Mouse (Mus musculus) midbrain, embryonic 11.5 days (tissue): ENCODE data around the gene Eml3. TPM values are rescaled to one million over a fixed set of nuclear protein-coding genes. Genes with fewer than 3 reads are reported as not detected.
"Not testable (repeated sequence)": the region's sequence is repeated elsewhere in the genome, so short reads cannot be mapped to it uniquely, and the experiment has no call there.

Experiments used
- ATAC-seq: fragments of 200-750 bp; cut with Nextera tagmentation; 2 replicates; pipeline ENCODE4 v1.8.0; 2017; ENCODE audit warnings: moderate TSS enrichment, moderate library complexity; ENCODE audit not compliant: low FRiP score
- DNase-seq: peaks from one replicate; pipeline ENCODE4 v3.0.0; 2015; ENCODE audit warnings: low spot score; ENCODE audit errors: missing footprints
- H3K27ac ChIP-seq: fragments of 300-500 bp; sonication (generic); 2 replicates; pipeline ENCODE4 v1.5.1; 2014; ENCODE audit warnings: low read depth, low read length
- H3K27me3 ChIP-seq: fragments of 300-500 bp; sonication (generic); 2 replicates; pipeline ENCODE4 v1.6.1; 2014; ENCODE audit warnings: mild to moderate bottlenecking, low read length, moderate library complexity, mixed read lengths; ENCODE audit not compliant: control insufficient read depth, insufficient read depth
- H3K36me3 ChIP-seq: fragments of 300-500 bp; sonication (generic); 2 replicates; pipeline ENCODE4 v1.6.1; 2014; ENCODE audit warnings: mild to moderate bottlenecking, low read length, moderate library complexity, mixed read lengths; ENCODE audit not compliant: control insufficient read depth, insufficient read depth
- H3K4me1 ChIP-seq: fragments of 300-500 bp; sonication (generic); 2 replicates; pipeline ENCODE4 v1.6.1; 2014; ENCODE audit warnings: low read length; ENCODE audit not compliant: control insufficient read depth, insufficient read depth
- H3K4me2 ChIP-seq: fragments of 300-500 bp; sonication (generic); 2 replicates; pipeline ENCODE4 v1.6.1; 2014; ENCODE audit warnings: mild to moderate bottlenecking, moderate library complexity
- H3K4me3 ChIP-seq: fragments of 300-500 bp; sonication (generic); 2 replicates; pipeline ENCODE4 v1.5.1; 2014; ENCODE audit warnings: low read depth, low read length
- H3K9ac ChIP-seq: fragments of 300-500 bp; sonication (generic); 2 replicates; pipeline ENCODE4 v1.6.1; 2014; ENCODE audit warnings: low read length
- H3K9me3 ChIP-seq: fragments of 300-500 bp; sonication (generic); 2 replicates; pipeline ENCODE4 v1.6.1; 2016; ENCODE audit warnings: low read length; ENCODE audit not compliant: control insufficient read depth
- whole genome bisulfite sequencing: fragments of 180-500 bp; shearing (Covaris S2); extraction: QIAGEN DNeasy Blood & Tissue Kit; methylation state at CpG from one replicate; pipeline ENCODE4 v1.1.7; 2014; 5-methylcytosine and 5-hydroxymethylcytosine counted together
- polyA plus RNA-seq: library from polyadenylated mRNA; unstranded; fragments of >200 nt; fragmentation: Nextera tagmentation; extraction: Ambion mirVana; gene quantifications from 2 replicates; pipeline ENCODE4 v1.2.1, GENCODE M21; 2014

Gene Eml3
- polyA plus RNA-seq, 1 experiment from 2014 or later = 8.2 TPM

- Histone ChIP-seq H3K9ac (peak overlapping the region; percentile 91), H3K27ac (peak overlapping the region; percentile 51; the same call in 1 of the 2 replicates), H3K36me3 (peaks cover 35% of the 10 kb centered on the region), H3K27me3 (no peaks in the 10 kb centered on the region), H3K4me1 (peaks cover 6% of the 10 kb centered on the region; the same call in 1 of the 2 replicates), H3K4me3 (peak overlapping the region; percentile 88), H3K9me3 (no peaks in the 10 kb centered on the region), H3K4me2 (peak overlapping the region; percentile 88)
- DNase-seq = no peak
- WGBS = 3% methylated on average over 9 of the region's 9 CpGs
- ATAC-seq = no peak
These were observed 38.5 kb downstream of the Eml3 start for GRCm38 (mm10) chr19:8967893-8968292.

GRCm38 (mm10) chr19:8972491-8972890, 43.1 kb downstream of the Eml3 start:
- H3K4me3 ChIP-seq, H3K27me3 ChIP-seq, H3K27ac ChIP-seq, H3K4me1 ChIP-seq, ATAC-seq, H3K9ac ChIP-seq, H3K4me2 ChIP-seq, H3K9me3 ChIP-seq: not testable (repeated sequence)
- H3K36me3 ChIP-seq = peaks cover 34% of the 10 kb centered on the region
- WGBS = 89% methylated on average over 8 of the region's 8 CpGs
- peak; percentile 51 for DNase-seq

- H3K9ac ChIP-seq = no peak overlapping the region
- ATAC-seq = no peak
- no peak for DNase-seq
- H3K4me3 ChIP-seq = no peak overlapping the region
- 93% methylated on average over 1 of the region's 1 CpGs for WGBS
- H3K4me1 ChIP-seq = no peaks in the 10 kb centered on the region
- H3K36me3 ChIP-seq = peaks cover 45% of the 10 kb centered on the region
- no peaks in the 10 kb centered on the region for H3K9me3 ChIP-seq
- no peaks in the 10 kb centered on the region for H3K27me3 ChIP-seq
- H3K27ac ChIP-seq = no peak overlapping the region
- no peak overlapping the region for H3K4me2 ChIP-seq
These were observed 45.3 kb downstream of the Eml3 start for GRCm38 (mm10) chr19:8974638-8975037.

GRCm38 (mm10) chr19:8975491-8975890, 46.1 kb downstream of the Eml3 start:
- no peak overlapping the region for H3K4me2 ChIP-seq
- no peak overlapping the region for H3K4me3 ChIP-seq
- H3K27ac ChIP-seq = no peak overlapping the region
- no peak overlapping the region for H3K9ac ChIP-seq
- no peaks in the 10 kb centered on the region for H3K4me1 ChIP-seq
- no peaks in the 10 kb centered on the region for H3K9me3 ChIP-seq
- H3K36me3 ChIP-seq = peaks cover 39% of the 10 kb centered on the region
- DNase-seq = no peak
- WGBS = 95% methylated on average over 2 of the region's 2 CpGs
- H3K27me3 ChIP-seq = no peaks in the 10 kb centered on the region
- no peak for ATAC-seq

DNA sequence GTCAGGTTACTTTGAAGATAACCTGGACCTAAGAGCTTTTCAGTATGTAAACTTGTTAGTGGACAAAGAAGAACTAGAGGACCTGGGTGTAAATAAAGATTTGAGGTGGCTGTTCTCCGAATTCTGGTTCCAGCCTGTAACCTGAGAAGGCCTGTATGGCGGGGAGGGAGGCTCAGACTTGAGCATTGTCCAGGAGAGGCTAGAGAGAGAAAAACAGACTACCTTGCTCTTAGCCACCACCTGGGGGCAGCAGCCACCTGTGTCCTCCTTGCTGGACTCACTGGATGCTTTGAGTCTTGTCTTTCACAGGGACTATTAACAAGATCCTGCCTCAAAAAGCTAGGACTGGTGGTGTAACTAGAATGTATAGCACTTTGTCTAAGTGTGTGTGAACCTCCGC, 47.2 kb downstream of the Eml3 start:
- DNase-seq (no peak), ATAC-seq (peak; percentile 72)
- H3K9ac ChIP-seq = no peak overlapping the region
- no peak overlapping the region for H3K27ac ChIP-seq
- no peaks in the 10 kb centered on the region for H3K9me3 ChIP-seq
- WGBS = 63% methylated on average over 3 of the region's 3 CpGs
- no peaks in the 10 kb centered on the region for H3K27me3 ChIP-seq
- peaks cover 33% of the 10 kb centered on the region for H3K36me3 ChIP-seq
- H3K4me1 ChIP-seq = no peaks in the 10 kb centered on the region
- H3K4me2 ChIP-seq = no peak overlapping the region
- H3K4me3 ChIP-seq = no peak overlapping the region

DNA sequence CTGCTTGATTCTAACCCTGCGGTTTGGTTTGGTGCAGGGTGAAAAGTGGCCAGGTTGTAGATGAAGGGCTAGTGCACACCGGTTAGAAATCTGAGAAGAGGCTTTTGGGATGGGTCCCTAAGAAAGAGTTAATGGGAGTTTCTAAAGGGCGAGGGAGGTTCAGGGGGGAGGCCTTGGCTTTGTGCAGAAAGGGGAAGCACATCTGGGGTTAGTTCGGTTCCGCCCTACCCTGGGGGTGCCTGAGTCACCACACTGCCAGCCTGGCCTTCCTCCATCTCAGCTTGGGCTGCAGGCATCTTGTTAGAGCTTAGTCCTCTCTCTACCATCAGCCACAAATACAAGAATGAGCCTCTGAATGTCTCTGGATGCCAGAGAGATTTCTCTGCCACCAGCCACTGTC, 51.4 kb downstream of the Eml3 start:
- ATAC-seq (no peak), DNase-seq (no peak)
- no peak overlapping the region for H3K27ac ChIP-seq
- H3K9me3 ChIP-seq = no peaks in the 10 kb centered on the region
- WGBS = 60% methylated on average over 5 of the region's 5 CpGs
- H3K4me1 ChIP-seq = peaks cover 16% of the 10 kb centered on the region
- H3K9ac ChIP-seq = no peak overlapping the region
- H3K27me3 ChIP-seq = no peaks in the 10 kb centered on the region
- no peak overlapping the region for H3K4me3 ChIP-seq
- H3K4me2 ChIP-seq = no peak overlapping the region
- H3K36me3 ChIP-seq = peaks cover 16% of the 10 kb centered on the region

GRCm38 (mm10) chr19:8981450-8982168, 52.3 kb downstream of the Eml3 start:
- H3K27me3 ChIP-seq = no peaks in the 10 kb centered on the region
- no peak overlapping the region for H3K9ac ChIP-seq
- DNase-seq = no peak
- no peaks in the 10 kb centered on the region for H3K9me3 ChIP-seq
- no peak overlapping the region for H3K4me3 ChIP-seq
- peaks cover 16% of the 10 kb centered on the region for H3K36me3 ChIP-seq
- no peak for ATAC-seq
- WGBS = 90% methylated on average over 2 of the region's 2 CpGs
- H3K4me2 ChIP-seq = no peak overlapping the region
- peaks cover 16% of the 10 kb centered on the region for H3K4me1 ChIP-seq
- H3K27ac ChIP-seq = no peak overlapping the region

GRCm38 (mm10) chr19:8982303-8983149, 53.2 kb downstream of the Eml3 start:
- 61% methylated on average over 5 of the region's 5 CpGs for WGBS
- no peak overlapping the region for H3K9ac ChIP-seq
- no peaks in the 10 kb centered on the region for H3K9me3 ChIP-seq

GRCm38 (mm10) chr19:8983150-8983650, 53.8 kb downstream of the Eml3 start:
- 57% methylated on average over 4 of the region's 4 CpGs for WGBS
- DNase-seq (no peak), ATAC-seq (no peak)
- H3K4me2 ChIP-seq = no peak overlapping the region
- no peak overlapping the region for H3K9ac ChIP-seq
- no peaks in the 10 kb centered on the region for H3K9me3 ChIP-seq
- H3K4me3 ChIP-seq = no peak overlapping the region
- H3K27me3 ChIP-seq = peaks cover 6% of the 10 kb centered on the region
- peaks cover 12% of the 10 kb centered on the region for H3K36me3 ChIP-seq
- peaks cover 16% of the 10 kb centered on the region for H3K4me1 ChIP-seq
- no peak overlapping the region for H3K27ac ChIP-seq

More at GRCm38 (mm10) chr19:8982303-8983149, 53.2 kb downstream of the Eml3 start:
- Histone ChIP-seq H3K4me1 (peaks cover 16% of the 10 kb centered on the region), H3K36me3 (peaks cover 15% of the 10 kb centered on the region), H3K4me3 (no peak overlapping the region), H3K4me2 (no peak overlapping the region), H3K27ac (no peak overlapping the region), H3K27me3 (no peaks in the 10 kb centered on the region)
- no peak for DNase-seq
- ATAC-seq = no peak
